Mouse (Mus musculus) ovary, postnatal 10 days (tissue): ENCODE results near the gene Usp36.
"Not testable (repeated sequence)": the region's sequence is repeated elsewhere in the genome, so short reads cannot be mapped to it uniquely, and the experiment has no call there.

Source experiments
- DNase-seq: peaks from one replicate; pipeline ENCODE4 v3.0.0; 2022; ENCODE audit warnings: low spot score

Usp36 gene

GRCm38 (mm10) chr11:118289999-118290889, at the start of gene Usp36:
Usp36 (minus strand) TSS chr11:118290244.
- peak; percentile 97 for DNase-seq

GRCm38 (mm10) chr11:118337491-118338168, 47.6 kb upstream of the Usp36 start:
- DNase-seq: no peak

- no peak for DNase-seq
Measured at GRCm38 (mm10) chr11:118333431-118333830, 43.4 kb upstream of the Usp36 start.

GRCm38 (mm10) chr11:118332376-118332775, 42.3 kb upstream of the Usp36 start:
- no peak for DNase-seq

- no peak for DNase-seq
Measured at GRCm38 (mm10) chr11:118330777-118331176, 40.7 kb upstream of the Usp36 start.

GRCm38 (mm10) chr11:118330361-118330760, 40.3 kb upstream of the Usp36 start:
- no peak for DNase-seq

- DNase-seq: no peak
Measured at GRCm38 (mm10) chr11:118328947-118329346, 38.9 kb upstream of the Usp36 start.

GRCm38 (mm10) chr11:118328511-118328910, 38.5 kb upstream of the Usp36 start:
- no peak for DNase-seq

GRCm38 (mm10) chr11:118326991-118327971, 37.2 kb upstream of the Usp36 start:
- DNase-seq: peak; percentile 41

GRCm38 (mm10) chr11:118326491-118326890, 36.4 kb upstream of the Usp36 start:
- DNase-seq: no peak

- DNase-seq: no peak
Measured at GRCm38 (mm10) chr11:118324541-118324940, 34.5 kb upstream of the Usp36 start.

GRCm38 (mm10) chr11:118323974-118324373, 33.9 kb upstream of the Usp36 start:
- DNase-seq: no peak

GRCm38 (mm10) chr11:118322647-118323046, 32.6 kb upstream of the Usp36 start:
- DNase-seq: no peak

GRCm38 (mm10) chr11:118321971-118322370, 31.9 kb upstream of the Usp36 start:
- DNase-seq: no peak

- DNase-seq: no peak
Measured at GRCm38 (mm10) chr11:118321500-118321899, 31.5 kb upstream of the Usp36 start.

GRCm38 (mm10) chr11:118318678-118319077, 28.6 kb upstream of the Usp36 start:
- no peak for DNase-seq

GRCm38 (mm10) chr11:118317129-118317528, 27.1 kb upstream of the Usp36 start:
- no peak for DNase-seq

GRCm38 (mm10) chr11:118316231-118316806, 26.3 kb upstream of the Usp36 start:
- no peak for DNase-seq

- no peak for DNase-seq
Measured at GRCm38 (mm10) chr11:118312132-118312723, 22.2 kb upstream of the Usp36 start.

GRCm38 (mm10) chr11:118307962-118308361, 17.9 kb upstream of the Usp36 start:
- not testable (repeated sequence) for DNase-seq

GRCm38 (mm10) chr11:118303959-118304358, 13.9 kb upstream of the Usp36 start:
- not testable (repeated sequence) for DNase-seq
